21 mouse cellular contexts compared by ENCODE assay signal in the genomic region with DNA sequence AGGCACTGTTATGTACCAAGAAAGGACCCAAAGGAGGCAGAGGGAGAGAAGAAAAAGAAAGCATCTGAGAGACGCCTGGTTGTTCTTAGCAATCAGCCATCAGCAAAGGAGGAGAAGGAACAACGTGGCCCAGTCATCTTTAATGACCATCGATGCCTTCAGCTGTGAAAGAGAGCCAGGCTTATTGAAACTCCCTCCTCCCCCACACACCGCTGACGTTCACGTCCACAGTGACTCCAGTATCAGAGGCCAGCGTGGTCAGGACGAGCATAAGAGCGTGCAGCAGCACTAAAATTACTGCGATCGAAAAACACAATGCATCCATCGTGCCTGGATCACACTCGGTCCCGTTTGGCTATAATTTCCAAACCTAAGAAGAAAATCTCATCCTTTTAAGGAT.
"Had no signal": no experiment of that assay in that cellular context is flagged by ENCODE, and none has a peak within 500 bp of the region (broad histone marks: within the 10 kb centered on the region; RNA-seq: fewer than 3 reads in every experiment).

No protein-coding gene starts in this region.

- H3K27ac ChIP-seq: heart, adult 2 months; heart, embryonic 13.5 days; heart, embryonic 15.5 days; hindbrain, embryonic 13.5 days; hindbrain, embryonic 15.5 days; hindbrain, postnatal 0 days; kidney, embryonic 15.5 days; limb, embryonic 13.5 days; limb, embryonic 15.5 days had no signal

- H3K4me3 ChIP-seq: heart, adult 2 months; heart, embryonic 13.5 days; heart, embryonic 15.5 days; hindbrain, embryonic 13.5 days; hindbrain, embryonic 15.5 days; kidney, embryonic 15.5 days; limb, embryonic 13.5 days; limb, embryonic 15.5 days had no signal

- H3K36me3 ChIP-seq: heart, embryonic 13.5 days; heart, embryonic 15.5 days; hindbrain, embryonic 13.5 days; hindbrain, embryonic 15.5 days; kidney, embryonic 15.5 days; limb, embryonic 13.5 days; limb, embryonic 15.5 days had no signal

- DNase-seq: gastrocnemius, postnatal 14 days; gastrocnemius, postnatal 36 days; heart, adult 11 months; heart, adult 2 months; heart, postnatal 14 days; heart, postnatal 36 days; kidney, adult 11 months; kidney, adult 2 months; kidney, adult 9 months; kidney, postnatal 10 days; kidney, postnatal 36 days; layer of hippocampus, postnatal 36 days; left cerebral cortex, postnatal 4 days had no signal

- H3K27me3 ChIP-seq: heart, embryonic 13.5 days; heart, embryonic 15.5 days; hindbrain, embryonic 13.5 days; hindbrain, embryonic 15.5 days; limb, embryonic 15.5 days had no signal

- H3K4me1 ChIP-seq: hindbrain, embryonic 13.5 days; hindbrain, embryonic 15.5 days had no signal
